Mouse (Mus musculus) heart, postnatal 10 days (tissue): Measurements from ENCODE around the gene Pigs. TPM values are rescaled to one million over a fixed set of nuclear protein-coding genes. Genes with fewer than 3 reads are reported as not detected.

Source experiments
- DNase-seq, 2 experiments: peaks; one replicate each; pipeline ENCODE4 v3.0.0; 2021
- intact Hi-C: fragments of 180-260 bp; cut with DNase I; formaldehyde crosslinking; loops from one replicate; pipeline ENCODE4 v1.15.1; 2025
- total RNA-seq, 2 experiments: library from RNA; stranded (reverse); gene quantifications; 2 replicates each; pipeline ENCODE4 v1.2.3; 2021

Pigs gene
- total RNA-seq, 2 experiments from 2014 or later = 26.4 to 26.8 TPM

DNA sequence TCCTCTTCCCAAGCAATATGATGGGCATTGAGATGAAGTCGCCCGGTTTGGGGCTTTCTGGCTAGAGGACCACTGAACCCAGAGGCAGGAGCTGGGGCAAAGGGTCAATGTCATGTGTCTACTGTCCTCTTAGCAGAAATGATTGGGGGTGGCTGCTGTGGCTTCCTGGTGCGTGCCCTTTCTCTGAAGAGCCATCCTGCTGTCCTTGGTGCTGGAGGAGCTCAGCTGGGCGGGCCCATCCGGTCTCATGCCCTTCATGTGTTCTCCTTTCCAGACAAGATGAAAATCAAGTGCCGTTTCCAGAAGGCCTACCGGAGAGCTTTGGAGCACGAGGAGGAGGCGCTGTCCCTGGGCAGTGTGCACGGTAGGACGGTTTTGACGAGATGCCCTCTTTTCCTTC is 4.5 kb downstream of the Pigs start:
- DNase-seq = no peak
- intact Hi-C loops = no loop called here

DNA sequence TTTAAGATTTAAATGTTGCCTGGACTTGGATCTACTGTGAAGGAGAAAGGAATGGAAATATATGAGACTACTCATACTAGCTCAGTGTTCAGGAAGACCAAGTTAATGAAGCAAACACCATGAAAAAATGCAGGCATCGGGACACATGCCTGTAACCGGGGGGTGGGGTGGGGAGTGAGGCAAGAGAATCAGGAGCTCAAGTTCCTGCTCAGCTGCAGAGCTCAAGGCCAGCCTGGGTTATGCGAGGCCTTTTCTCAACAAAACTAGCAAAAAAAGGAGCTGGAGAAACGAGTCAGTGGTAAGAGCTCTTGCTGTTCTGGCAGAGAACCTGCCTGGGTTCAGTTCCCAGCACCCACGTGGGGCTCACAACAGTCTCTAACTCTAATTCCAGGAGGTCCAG is 5.8 kb downstream of the Pigs start:
- DNase-seq = no peak
- intact Hi-C loops = no loop called here

DNA sequence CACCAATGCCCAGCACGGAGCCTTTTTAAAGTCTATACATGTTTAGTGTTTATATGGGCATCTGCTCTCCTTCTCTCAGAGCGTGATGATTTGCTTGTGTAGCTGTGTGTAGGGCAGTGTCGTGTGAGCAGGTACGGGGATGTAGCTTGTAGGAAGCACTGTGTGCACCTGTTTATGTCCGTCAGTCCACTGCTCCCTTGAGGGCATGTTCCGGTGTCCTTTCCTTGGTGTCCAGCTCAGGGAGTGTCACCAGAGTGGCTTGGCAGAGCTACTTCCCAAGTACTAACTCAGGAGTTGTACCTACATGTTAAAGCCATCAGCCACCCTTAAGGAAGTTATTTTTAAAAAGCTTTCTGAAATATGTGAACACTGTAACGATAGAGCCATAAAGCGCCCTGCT is 8.8 kb downstream of the Pigs start:
- intact Hi-C loops = no loop called here
- no peak for DNase-seq

DNA sequence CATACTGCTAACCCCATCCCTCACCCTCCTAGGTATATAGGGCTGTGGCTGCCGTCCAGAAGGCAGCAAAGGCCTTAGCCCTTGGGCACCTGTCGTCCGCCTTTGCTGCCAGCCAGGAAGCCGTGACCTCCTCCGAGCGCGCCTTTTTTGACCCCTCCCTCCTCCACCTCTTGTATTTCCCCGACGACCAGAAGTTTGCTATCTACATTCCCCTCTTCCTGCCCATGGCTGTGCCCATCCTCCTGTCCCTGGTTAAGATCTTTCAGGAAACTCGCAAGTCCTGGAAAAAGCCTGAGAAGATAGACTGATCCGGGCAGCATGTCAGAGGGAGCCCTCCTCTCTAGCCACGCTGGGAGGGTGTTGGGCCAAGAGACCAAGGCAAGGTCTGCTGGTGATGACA is 13.5 kb downstream of the Pigs start:
- intact Hi-C loops = no loop called here

DNA sequence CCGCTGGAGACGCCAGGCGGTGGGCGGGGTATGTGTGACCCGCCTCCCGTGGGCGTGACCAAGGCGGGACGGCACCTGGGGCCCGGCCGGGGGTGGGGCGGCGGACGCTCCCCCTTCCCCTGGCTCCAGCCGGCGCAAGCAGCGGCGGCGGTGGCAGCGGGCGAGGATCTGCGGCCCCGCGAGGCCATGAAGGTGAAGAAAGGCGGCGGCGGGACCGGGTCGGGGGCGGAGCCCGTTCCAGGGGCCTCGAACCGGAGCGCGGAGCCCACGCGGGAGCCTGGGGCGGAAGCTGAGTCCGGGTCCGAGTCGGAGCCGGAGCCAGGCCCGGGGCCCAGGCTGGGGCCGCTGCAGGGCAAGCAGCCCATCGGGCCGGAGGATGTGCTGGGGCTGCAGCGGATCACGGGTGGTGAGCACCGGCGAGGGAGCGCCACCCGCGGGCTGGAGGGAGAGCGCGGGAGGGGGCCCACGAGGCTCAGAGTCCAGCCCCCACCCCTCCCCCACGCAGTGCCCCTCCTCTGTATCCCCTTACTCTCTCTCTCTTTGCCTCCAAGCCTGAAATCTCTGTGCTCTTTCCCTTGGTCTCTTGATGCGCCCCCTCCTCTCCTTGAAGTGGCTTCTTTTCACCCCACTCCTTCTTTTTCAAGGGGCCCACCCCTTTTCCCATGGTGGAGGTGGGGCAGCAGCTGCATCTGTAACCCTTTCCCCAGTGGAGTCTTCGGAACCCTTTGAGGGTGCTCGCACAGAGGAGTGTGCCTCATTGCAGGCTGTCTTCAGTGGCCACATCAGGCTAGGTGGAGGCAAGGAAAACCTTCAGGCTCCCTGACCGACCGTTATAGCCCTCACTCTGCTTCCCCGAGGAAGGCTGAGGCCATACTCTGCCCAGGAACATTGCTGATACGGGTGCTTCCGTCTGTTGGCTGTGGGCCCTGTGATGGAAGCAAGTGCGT is 15.4 kb downstream of the Pigs start, which contains the start of gene Unc119:
TSS of gene Unc119 (plus strand) at position 102 of the 947 bp plus-strand sequence.
- intact Hi-C loops = no loop called here

More for the DNA sequence above, 13.5 kb downstream of the Pigs start:
- no peak for DNase-seq

DNA sequence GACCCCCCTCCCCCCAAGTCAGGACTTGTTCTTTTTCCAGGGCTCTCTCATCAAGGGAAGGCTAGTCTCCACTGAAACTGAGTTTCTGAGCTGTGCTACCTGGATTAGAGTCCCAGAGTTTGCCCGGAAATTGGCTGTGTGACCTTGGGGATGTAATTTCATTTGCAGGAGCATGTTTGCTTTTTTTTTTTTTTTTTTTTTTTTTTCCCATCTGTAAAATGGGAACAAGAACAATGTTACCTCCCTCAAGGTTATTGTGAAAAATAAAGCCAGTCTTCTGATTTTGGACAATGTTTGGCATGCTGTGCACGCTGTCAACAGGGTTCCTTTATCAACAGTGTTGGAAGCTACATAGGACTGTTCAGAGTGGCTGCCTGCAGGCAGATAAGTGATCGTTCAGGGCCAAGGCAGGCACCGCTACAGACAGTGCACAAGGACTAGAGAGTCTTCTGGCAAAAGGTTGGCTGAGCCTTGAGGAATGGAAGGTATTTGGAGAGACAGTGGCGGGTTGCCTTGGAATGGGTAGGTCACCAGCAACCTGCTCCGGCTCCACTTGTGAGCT is 16.2 kb downstream of the Pigs start:
- intact Hi-C loops = no loop called here
- DNase-seq = no peak

More for the DNA sequence above, 15.4 kb downstream of the Pigs start, which contains the start of gene Unc119:
- peak; percentile 79 to 81 for DNase-seq

DNA sequence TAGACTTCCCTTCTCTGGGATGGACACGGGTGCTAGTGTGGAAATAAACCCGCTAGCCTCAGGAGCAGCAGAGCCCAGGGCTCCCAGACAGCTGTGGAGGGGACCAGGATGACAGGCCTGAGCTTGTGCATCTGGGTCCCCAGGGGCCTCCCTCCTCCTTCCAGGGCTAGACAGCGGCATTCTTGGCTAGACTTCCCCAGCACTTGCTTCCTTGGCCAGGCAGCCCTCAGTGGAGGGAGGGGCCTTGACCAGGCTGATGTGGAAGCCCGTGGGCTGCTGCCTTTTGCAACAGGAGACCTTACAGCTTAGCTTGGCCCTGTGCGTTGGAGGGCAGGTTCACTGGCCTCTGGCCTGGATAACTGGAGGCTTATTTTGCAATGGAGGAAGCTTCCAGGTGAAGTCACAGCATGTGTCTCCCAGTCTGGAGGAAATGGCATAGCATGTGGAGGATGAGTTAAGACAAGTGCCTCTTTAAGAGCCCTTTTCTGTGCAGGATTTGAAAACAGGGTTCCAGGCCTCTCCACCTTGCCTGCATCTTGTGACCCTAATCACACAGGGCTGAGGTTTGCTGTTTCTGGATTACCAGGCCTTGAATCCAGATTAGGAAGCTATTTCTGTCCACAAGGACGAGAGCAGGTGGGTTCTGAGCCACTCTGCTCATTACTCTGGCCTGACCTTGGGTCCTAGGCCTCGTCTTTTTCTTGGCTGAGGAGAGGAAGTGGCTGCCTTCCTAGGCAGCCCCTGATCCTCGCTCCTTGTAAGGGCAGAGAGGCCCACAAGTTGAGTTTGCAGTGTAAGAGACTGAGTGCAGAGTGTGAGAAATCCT is 16.9 kb downstream of the Pigs start:
- DNase-seq = peak; percentile 78 to 83
- intact Hi-C loops = loop anchor here (5.0 kb wide), 1 partner anchor 68 kb away; no protein-coding TSS in a partner anchor

DNA sequence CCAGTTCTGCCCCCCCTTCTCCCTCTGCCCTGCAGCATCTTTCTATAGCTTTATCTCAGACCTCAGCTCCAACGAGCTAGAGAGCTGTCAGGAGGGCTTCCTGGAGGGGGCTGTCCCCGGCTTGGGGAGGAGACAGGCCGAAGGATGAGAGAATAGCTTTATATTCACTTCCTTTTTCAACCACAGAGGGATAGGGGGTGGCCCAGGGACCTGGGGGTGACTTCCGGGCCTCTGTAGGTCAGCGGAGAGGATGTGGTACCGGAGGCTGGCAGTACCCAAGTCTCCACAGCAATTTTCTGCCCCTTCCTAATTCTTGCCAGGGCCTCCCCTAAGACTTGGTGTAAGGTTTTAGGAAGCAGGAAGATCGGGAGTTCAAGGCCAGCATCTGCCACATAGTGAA is 17.6 kb downstream of the Pigs start:
- intact Hi-C loops = loop anchor here (5.0 kb wide), 1 partner anchor 68 kb away; no protein-coding TSS in a partner anchor
- DNase-seq = no peak

DNA sequence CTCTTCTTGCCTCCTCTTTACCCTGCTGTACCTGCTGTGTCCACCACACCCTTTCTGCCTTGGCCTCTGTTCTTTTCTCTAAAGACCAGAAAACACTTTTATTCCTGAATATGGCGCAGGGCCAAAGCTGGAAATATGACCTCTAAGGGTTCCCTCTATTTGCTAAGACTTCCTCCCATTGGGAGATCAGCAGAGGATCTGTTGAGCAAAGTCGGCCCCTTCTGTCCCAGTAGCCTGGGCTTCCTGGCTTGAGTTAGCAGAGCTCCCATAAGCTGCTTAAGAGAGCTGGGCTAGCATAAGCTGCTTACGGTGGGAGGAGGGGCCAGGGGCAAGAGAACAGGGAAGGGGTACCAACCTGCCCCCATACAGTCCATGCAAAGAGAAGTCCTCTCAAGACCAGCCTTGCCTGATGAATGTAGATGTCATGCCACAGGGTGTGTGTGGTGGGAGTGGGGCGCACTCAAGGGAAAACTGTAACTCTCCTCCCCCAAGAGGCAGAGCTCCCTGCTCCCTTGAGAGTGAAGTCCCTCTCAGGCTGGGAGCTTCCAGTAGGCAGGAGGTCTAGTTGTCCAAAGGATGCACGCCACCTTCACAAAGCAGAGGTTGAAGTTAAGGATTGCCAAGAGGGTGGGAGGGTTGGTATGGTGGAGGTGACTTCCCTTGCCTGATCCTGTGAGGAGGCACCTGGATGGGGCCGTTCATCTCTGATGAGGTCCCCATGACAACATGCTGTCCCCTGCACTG is 18.3 kb downstream of the Pigs start:
- intact Hi-C loops = loop anchor here (1.0 to 5.0 kb wide), 2 partner anchors 69 to 84 kb away; no protein-coding TSS in a partner anchor
- DNase-seq = no peak

DNA sequence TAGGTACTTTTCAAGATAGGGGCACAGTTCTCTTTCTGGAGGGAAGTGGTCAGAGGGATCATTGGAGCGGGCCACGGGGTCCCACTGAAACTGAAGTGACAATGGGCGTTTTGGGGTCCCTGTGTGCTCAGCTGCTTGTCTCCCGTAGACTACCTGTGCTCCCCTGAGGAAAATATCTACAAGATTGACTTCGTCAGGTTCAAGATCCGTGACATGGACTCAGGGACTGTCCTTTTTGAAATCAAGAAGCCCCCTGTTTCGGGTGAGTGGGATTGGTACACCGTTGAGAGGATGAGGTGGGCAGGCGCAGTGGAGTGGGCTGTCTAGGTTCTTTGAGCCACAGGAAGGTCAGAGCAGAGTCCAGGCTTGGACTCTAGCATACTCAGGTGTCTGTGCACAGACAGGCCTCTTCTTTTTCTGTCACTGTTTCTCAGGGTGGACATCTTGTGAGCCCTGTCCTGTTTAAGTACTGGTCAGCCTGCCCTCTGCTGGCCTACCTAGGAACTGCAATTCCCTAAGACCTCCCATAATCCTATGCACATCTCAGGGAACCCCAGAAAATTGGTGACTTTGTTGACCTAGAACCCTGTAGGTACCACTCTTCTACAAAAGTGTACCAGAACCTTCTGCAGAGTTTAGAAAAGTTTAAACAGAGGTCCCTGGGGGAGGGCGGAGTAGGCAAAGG is 19.0 kb downstream of the Pigs start:
- DNase-seq = peak; percentile 68 to 82
- intact Hi-C loops = loop anchor here (1.0 to 5.0 kb wide), 2 partner anchors 70 to 85 kb away; no protein-coding TSS in a partner anchor

DNA sequence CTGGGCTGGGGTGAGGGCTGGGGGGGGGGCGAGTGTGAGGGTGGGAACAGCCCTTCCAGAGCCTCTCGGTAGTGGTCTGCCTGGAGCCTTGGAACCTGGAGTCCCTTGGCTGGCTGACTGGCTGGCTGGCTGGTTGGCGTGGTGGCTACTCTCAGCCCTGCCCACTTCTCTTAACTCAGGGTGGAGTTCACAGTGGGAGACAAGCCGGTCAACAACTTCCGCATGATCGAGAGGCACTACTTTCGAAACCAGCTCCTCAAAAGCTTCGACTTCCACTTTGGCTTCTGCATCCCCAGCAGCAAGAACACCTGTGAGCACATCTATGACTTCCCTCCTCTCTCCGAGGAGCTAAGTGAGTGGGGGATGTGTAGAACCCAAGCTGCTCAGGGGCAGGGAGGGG is 19.7 kb downstream of the Pigs start:
- DNase-seq = no peak
- intact Hi-C loops = loop anchor here (1.0 to 5.0 kb wide), 2 partner anchors 71 to 86 kb away; no protein-coding TSS in a partner anchor

DNA sequence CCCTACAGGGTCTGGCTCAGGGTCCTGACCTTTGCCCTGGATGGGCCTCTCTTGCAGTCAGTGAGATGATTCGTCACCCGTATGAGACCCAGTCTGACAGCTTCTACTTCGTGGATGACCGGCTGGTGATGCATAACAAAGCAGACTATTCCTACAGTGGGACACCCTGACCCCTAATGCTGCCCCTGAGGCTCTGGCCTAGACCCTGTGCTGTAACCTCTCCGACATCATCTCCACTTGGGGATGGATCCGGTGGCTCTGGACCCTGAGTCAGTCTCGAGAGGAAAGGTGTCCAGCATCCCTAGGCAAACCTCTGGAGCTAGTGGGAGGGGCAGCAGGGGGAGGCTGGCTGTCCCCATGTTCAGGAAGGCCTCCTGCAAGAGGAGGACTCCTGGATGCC is 20.3 kb downstream of the Pigs start:
- DNase-seq = no peak
- intact Hi-C loops = loop anchor here (5.0 kb wide), 1 partner anchor 71 kb away; no protein-coding TSS in a partner anchor

DNA sequence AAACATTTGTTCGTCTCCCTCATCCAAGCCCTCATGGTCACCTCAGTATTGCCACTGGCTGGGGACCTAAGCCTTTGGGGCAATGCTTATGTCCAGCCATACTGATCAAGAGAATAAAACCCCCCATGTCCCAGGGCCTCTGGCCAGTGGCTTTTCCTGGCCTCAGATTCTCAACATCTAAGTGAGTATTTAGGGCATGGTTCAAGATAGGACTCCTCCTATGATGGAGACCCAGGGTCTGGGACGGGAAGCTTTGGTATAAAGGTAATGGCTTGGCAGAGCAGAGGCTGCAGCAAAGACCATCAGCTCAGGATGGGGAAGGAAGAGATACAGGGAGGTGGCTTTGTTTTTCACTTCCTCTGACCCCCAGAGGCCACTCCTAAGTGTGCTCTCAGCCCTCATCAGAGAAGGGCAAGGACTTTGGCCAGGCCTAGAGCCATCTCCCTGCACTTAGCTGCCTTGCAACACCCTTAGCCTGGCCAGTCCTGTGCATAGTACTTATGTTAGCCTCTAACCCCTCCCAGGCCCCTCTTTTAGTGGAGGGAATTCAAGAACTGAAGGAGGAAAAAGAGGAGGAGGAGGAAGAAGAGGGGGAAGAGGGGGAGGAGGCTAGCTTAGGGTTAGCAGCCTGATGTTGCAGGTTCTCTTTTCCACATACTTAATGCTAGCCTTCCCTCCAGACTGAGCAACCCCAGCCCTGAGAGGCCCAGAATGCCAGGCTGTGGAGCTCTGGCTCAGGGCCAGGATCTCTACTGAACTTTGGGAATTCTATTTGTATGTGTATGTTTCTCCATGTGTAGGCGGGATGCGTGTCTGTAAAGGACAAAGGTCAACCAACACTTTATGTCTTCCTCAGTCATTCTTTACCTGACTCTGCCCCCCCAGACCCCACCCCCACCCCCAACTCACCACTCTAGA is 21.5 kb downstream of the Pigs start:
- intact Hi-C loops = loop anchor here (5.0 kb wide), 1 partner anchor 72 kb away; no protein-coding TSS in a partner anchor
- DNase-seq = no peak

DNA sequence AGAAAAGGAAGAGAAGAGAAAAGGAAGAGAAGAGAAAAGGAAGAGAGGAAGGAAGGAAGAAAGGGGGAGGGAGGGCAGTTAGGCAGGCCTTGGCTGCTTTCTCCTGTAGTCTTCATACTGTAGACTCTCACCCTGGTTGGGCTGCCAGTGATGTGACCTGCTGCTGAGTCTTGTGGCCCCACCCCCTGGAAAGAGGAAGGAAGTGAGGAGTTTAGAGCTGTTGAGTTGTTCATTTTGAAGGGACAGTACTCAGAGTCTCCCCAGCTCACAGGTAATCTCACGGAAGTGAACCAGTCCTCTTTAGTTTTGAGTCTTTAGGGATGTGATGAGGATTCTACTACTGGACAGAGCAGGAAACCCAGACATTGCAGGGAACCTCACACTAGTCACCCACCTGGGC is 24.9 kb downstream of the Pigs start:
- no peak for DNase-seq
- intact Hi-C loops = no loop called here

DNA sequence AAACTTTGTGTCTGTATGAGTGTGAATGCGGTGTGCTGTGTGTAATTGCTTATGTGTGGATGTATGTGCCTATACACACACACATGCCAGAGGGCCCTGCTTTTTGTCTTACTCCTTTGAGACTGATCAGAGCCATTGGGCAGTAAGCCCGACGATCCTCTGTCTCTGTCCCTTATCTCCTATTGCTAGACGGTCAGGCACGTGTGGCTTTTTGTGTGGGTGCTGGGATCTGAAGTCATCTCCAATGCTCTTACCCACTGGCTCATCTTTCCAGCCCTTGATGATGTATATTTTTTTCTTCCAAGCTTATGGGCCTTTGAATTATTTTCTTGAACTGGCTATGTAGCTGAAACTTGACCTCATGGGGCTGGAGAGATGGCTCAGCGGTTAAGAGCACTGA is 26.7 kb downstream of the Pigs start:
- DNase-seq = no peak
- intact Hi-C loops = loop anchor here (5.0 kb wide), 1 partner anchor 97 kb away; no protein-coding TSS in a partner anchor

DNA sequence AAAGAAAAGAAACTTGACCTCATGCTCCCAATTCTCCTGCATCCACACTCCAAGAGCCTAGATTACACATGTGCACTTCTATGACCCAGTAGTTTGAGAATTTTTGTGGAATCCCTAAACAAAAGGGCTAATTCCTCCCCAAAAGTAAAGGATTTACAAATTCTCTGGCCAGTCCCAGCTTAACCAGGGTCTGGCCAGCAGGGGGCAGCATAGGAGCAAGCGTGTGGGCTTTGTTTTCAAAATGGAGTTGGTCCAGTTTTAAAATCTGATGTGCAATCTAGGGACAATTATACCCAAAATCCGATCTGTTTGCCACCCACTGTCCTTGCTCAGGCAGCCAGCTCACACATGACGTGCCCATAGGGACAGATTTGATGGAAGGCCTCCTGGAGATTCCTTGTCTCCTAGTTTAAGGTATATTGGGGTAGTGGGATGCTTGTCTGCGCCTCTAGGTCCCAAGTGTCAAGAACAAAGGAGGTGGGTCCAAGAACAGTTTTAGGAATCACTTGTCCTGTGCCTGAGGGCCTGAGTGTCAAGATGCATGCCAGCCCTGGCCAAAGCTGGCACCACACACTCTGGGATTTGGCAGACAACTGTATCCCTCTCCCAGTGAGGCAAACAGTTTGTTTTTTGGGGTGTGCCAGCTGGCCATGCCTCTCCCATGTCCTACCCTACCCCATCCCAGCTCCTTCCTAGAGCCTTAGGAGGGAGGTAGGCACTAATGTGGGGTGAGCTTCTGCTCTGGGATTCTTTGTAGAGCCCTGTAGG is 27.4 kb downstream of the Pigs start:
- intact Hi-C loops = loop anchor here (5.0 kb wide), 1 partner anchor 97 kb away; no protein-coding TSS in a partner anchor

DNA sequence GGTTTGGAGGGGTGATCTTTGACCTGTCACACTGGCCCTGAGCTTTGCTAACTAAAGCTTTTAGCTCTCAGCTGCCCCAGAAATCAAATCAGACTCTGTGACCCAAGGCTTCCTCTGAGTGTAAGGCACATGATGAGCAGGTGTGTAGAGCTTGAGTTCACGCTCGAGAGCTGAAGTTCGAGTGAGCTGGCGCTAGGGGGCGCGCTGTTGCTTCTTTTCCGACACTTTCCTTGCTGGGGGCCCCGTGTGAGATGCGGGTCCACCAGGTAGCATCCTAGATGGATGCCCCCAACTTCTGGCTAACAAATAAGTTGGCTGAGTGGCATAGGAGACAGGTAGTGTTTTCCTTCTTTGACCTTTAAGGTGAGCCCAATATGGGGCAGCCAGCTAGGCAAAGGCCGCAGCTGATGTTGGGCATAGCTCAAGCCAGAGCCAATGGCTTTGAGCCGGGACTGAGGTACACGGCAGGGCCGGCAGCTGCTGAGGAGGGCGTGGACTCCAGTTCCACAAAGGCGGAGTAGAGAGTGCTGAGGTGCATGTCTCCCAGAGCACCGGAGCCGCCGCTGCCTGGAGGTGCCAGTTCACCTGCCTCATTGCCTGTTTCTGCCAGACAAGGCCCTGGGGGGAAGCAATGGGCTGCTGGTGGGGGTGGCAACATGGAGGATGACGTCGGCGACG is 30.3 kb downstream of the Pigs start:
- DNase-seq = no peak
- intact Hi-C loops = loop anchor here (5.0 kb wide), 1 partner anchor 94 kb away; no protein-coding TSS in a partner anchor

More for the DNA sequence above, 27.4 kb downstream of the Pigs start:
- DNase-seq = peak; percentile 44 to 76
